Mouse (Mus musculus) CH12.LX (cell line): ENCODE data around the gene Cd300e. TPM values are rescaled to one million over a fixed set of nuclear protein-coding genes. Genes with fewer than 3 reads are reported as not detected.

Experiments
- polyA plus RNA-seq: library from polyadenylated mRNA; unstranded; fragments of >175 nt; gene quantifications from 2 replicates; pipeline ENCODE4 v1.2.1, GENCODE M21; 2012; ENCODE audit warnings: low read depth; ENCODE audit not compliant: insufficient read length
- total RNA-seq, 2 experiments: library from RNA; depleted of rRNA; stranded (reverse); fragments of 300-350 nt in 1 of 2; fragments of >200 nt in 1 of 2; gene quantifications; 2 replicates each; pipeline ENCODE4 v1.2.3; 2012 to 2014

Cd300e gene
- total and polyA plus RNA-seq, 3 experiments = not detected

Other genes starting within 250 kb of the Cd300e start
- gene Gprc5c, start 211.0 kb downstream of the Cd300e start, total RNA-seq (2012; rRNA removed) = not detected in 2 replicates
- gene Gprc5c, start 211.0 kb downstream of the Cd300e start, total RNA-seq (2014; rRNA removed) = not detected in 2 replicates
- not detected in 2 replicates for gene Gprc5c, start 211.0 kb downstream of the Cd300e start, polyA plus RNA-seq
- gene Cd300a, start 172.1 kb downstream of the Cd300e start, total RNA-seq (2012; rRNA removed) = 0.13 and 0.17 TPM in 2 replicates
- 0.18 and 0.32 TPM in 2 replicates for gene Cd300a, start 172.1 kb downstream of the Cd300e start, total RNA-seq (2014; rRNA removed)
- gene Cd300a, start 172.1 kb downstream of the Cd300e start, polyA plus RNA-seq = 1.0 TPM in 2 replicates
- gene Cd300lb, start 127.8 kb downstream of the Cd300e start, total RNA-seq (2012; rRNA removed) = not detected in 2 replicates
- not detected in 2 replicates for gene Cd300lb, start 127.8 kb downstream of the Cd300e start, total RNA-seq (2014; rRNA removed)
- not detected in 2 replicates for gene Cd300lb, start 127.8 kb downstream of the Cd300e start, polyA plus RNA-seq
- not detected in 2 replicates for gene Cd300c, start 93.0 kb downstream of the Cd300e start, total RNA-seq (2012; rRNA removed)
- not detected in 2 replicates for gene Cd300c, start 93.0 kb downstream of the Cd300e start, total RNA-seq (2014; rRNA removed)
- gene Cd300c, start 93.0 kb downstream of the Cd300e start, polyA plus RNA-seq = 0.40 TPM in 1 of 2 replicates, not detected in the other
- 0.17 and 0.25 TPM in 2 replicates for gene Cd300ld, start 72.3 kb downstream of the Cd300e start, total RNA-seq (2012; rRNA removed)
- gene Cd300ld, start 72.3 kb downstream of the Cd300e start, total RNA-seq (2014; rRNA removed) = 0.16 and 0.26 TPM in 2 replicates
- gene Cd300ld, start 72.3 kb downstream of the Cd300e start, polyA plus RNA-seq = 0.25 and 0.50 TPM in 2 replicates
- not detected in 2 replicates for gene Cd300c2, start 60.3 kb downstream of the Cd300e start, total RNA-seq (2012; rRNA removed)
- not detected in 2 replicates for gene Cd300c2, start 60.3 kb downstream of the Cd300e start, total RNA-seq (2014; rRNA removed)
- not detected in 2 replicates for gene Cd300c2, start 60.3 kb downstream of the Cd300e start, polyA plus RNA-seq
- not detected in 2 replicates for gene Cd300ld2, start 46.0 kb downstream of the Cd300e start, total RNA-seq (2012; rRNA removed)
- not detected in 2 replicates for gene Cd300ld2, start 46.0 kb downstream of the Cd300e start, total RNA-seq (2014; rRNA removed)
- gene Cd300ld2, start 46.0 kb downstream of the Cd300e start, polyA plus RNA-seq = not detected in 2 replicates
- gene Cd300ld4, start 35.2 kb downstream of the Cd300e start, total RNA-seq (2012; rRNA removed) = not detected in 2 replicates
- not detected in 2 replicates for gene Cd300ld4, start 35.2 kb downstream of the Cd300e start, total RNA-seq (2014; rRNA removed)
- gene Cd300ld4, start 35.2 kb downstream of the Cd300e start, polyA plus RNA-seq = not detected in 2 replicates
- not detected in 2 replicates for gene Cd300ld5, start 24.4 kb downstream of the Cd300e start, total RNA-seq (2012; rRNA removed)
- gene Cd300ld5, start 24.4 kb downstream of the Cd300e start, total RNA-seq (2014; rRNA removed) = not detected in 2 replicates
- gene Cd300ld5, start 24.4 kb downstream of the Cd300e start, polyA plus RNA-seq = not detected in 2 replicates
- gene Cd300ld3, start 13.8 kb downstream of the Cd300e start, total RNA-seq (2012; rRNA removed) = 0.17 and 0.42 TPM in 2 replicates
- gene Cd300ld3, start 13.8 kb downstream of the Cd300e start, total RNA-seq (2014; rRNA removed) = not detected in 2 replicates
- gene Cd300ld3, start 13.8 kb downstream of the Cd300e start, polyA plus RNA-seq = 0.37 TPM in 1 of 2 replicates, not detected in the other
- gene Rab37, start 29.3 kb upstream of the Cd300e start, total RNA-seq (2012; rRNA removed) = 3.6 and 4.5 TPM in 2 replicates
- 2.0 and 2.2 TPM in 2 replicates for gene Rab37, start 29.3 kb upstream of the Cd300e start, total RNA-seq (2014; rRNA removed)
- gene Rab37, start 29.3 kb upstream of the Cd300e start, polyA plus RNA-seq = 2.2 and 2.3 TPM in 2 replicates
- 35.3 and 36.1 TPM in 2 replicates for gene Cd300lf, start 71.8 kb upstream of the Cd300e start, total RNA-seq (2012; rRNA removed)
- 13.5 and 15.5 TPM in 2 replicates for gene Cd300lf, start 71.8 kb upstream of the Cd300e start, total RNA-seq (2014; rRNA removed)
- gene Cd300lf, start 71.8 kb upstream of the Cd300e start, polyA plus RNA-seq = 36.9 and 38.9 TPM in 2 replicates
- 69.0 and 70.1 TPM in 2 replicates for gene Slc9a3r1, start 101.2 kb upstream of the Cd300e start, total RNA-seq (2012; rRNA removed)
- gene Slc9a3r1, start 101.2 kb upstream of the Cd300e start, total RNA-seq (2014; rRNA removed) = 43.5 and 51.9 TPM in 2 replicates
- 63.7 and 64.6 TPM in 2 replicates for gene Slc9a3r1, start 101.2 kb upstream of the Cd300e start, polyA plus RNA-seq
- 15.7 and 16.1 TPM in 2 replicates for gene Tmem104, start 125.3 kb upstream of the Cd300e start, total RNA-seq (2012; rRNA removed)
- gene Tmem104, start 125.3 kb upstream of the Cd300e start, total RNA-seq (2014; rRNA removed) = 1.6 and 3.5 TPM in 2 replicates
- 10.3 and 10.8 TPM in 2 replicates for gene Tmem104, start 125.3 kb upstream of the Cd300e start, polyA plus RNA-seq
- 51.7 and 74.0 TPM in 2 replicates for gene Nat9, start 125.7 kb upstream of the Cd300e start, total RNA-seq (2012; rRNA removed)
- 20.7 and 30.6 TPM in 2 replicates for gene Nat9, start 125.7 kb upstream of the Cd300e start, total RNA-seq (2014; rRNA removed)
- gene Nat9, start 125.7 kb upstream of the Cd300e start, polyA plus RNA-seq = 24.1 and 34.0 TPM in 2 replicates
- gene Grin2c, start 205.1 kb upstream of the Cd300e start, total RNA-seq (2012; rRNA removed) = 0.04 TPM in 1 of 2 replicates, not detected in the other
- not detected in 2 replicates for gene Grin2c, start 205.1 kb upstream of the Cd300e start, total RNA-seq (2014; rRNA removed)
- not detected in 2 replicates for gene Grin2c, start 205.1 kb upstream of the Cd300e start, polyA plus RNA-seq
- gene Fdxr, start 214.9 kb upstream of the Cd300e start, total RNA-seq (2012; rRNA removed) = 62.2 and 63.3 TPM in 2 replicates
- 40.9 and 43.8 TPM in 2 replicates for gene Fdxr, start 214.9 kb upstream of the Cd300e start, total RNA-seq (2014; rRNA removed)
- gene Fdxr, start 214.9 kb upstream of the Cd300e start, polyA plus RNA-seq = 58.6 and 62.1 TPM in 2 replicates
- gene Fads6, start 235.5 kb upstream of the Cd300e start, total RNA-seq (2012; rRNA removed) = 6.9 and 8.5 TPM in 2 replicates
- gene Fads6, start 235.5 kb upstream of the Cd300e start, total RNA-seq (2014; rRNA removed) = 0.11 and 0.30 TPM in 2 replicates
- 0.56 and 0.63 TPM in 2 replicates for gene Fads6, start 235.5 kb upstream of the Cd300e start, polyA plus RNA-seq
- not detected in 2 replicates for gene Otop2, start 245.0 kb upstream of the Cd300e start, total RNA-seq (2012; rRNA removed)
- gene Otop2, start 245.0 kb upstream of the Cd300e start, total RNA-seq (2014; rRNA removed) = not detected in 2 replicates
- gene Otop2, start 245.0 kb upstream of the Cd300e start, polyA plus RNA-seq = not detected in 2 replicates